Mouse (Mus musculus): ENCODE data around the gene Slc39a11. TPM values are rescaled to one million over a fixed set of nuclear protein-coding genes. Genes with fewer than 3 reads are reported as not detected.
A peak's percentile ranks its signal among the peaks of the same experiment; 100 is the strongest.
"Not testable (repeated sequence)": the region's sequence is repeated elsewhere in the genome, so short reads cannot be mapped to it uniquely, and the experiment has no call there.

Slc39a11 gene
- polyA plus RNA-seq, 1 experiment from 2014 or later = 15.7 TPM

DNA sequence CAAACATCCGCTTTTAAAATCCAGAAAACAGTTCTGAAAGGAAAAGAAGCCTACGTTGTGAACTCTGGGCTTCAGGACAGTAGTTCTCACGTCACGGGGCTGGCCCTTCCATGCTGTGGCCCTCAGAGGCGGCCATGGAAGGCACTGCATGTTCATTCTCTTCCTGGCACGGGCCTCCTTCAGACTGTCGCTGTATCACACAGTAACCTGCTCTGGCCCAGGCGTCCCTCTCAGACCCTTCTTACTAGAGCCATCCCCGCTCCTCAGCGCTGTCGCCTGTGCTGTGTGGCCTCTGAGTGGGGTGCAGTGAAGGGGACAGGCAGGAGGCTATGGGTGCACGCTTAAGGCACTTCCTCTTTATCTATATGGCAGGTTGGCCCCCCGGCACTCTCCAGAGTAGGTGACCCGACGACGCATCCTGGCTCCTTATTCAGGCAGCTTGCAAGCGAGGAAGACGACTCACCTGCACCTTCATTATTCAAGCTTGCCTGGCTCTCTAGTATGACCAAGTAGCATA lies 12.0 kb upstream of the Slc39a11 start:
- WGBS = 96% methylated on average over 18 of the region's 18 CpGs
- Histone ChIP-seq H3K36me3 (peaks cover 87% of the 10 kb centered on the region), H3K9me3 (replicated peaks) (no peaks in the 10 kb centered on the region), H3K4me3 (no peak overlapping the region), H3K27ac (no peak overlapping the region), H3K27me3 (ENCODE audit: low read depth, poor library complexity, severe bottlenecking) (no peaks in the 10 kb centered on the region), H3K4me1 (peaks cover 18% of the 10 kb centered on the region)
- DNase-seq (ENCODE audit: low spot score) = no peak

DNA sequence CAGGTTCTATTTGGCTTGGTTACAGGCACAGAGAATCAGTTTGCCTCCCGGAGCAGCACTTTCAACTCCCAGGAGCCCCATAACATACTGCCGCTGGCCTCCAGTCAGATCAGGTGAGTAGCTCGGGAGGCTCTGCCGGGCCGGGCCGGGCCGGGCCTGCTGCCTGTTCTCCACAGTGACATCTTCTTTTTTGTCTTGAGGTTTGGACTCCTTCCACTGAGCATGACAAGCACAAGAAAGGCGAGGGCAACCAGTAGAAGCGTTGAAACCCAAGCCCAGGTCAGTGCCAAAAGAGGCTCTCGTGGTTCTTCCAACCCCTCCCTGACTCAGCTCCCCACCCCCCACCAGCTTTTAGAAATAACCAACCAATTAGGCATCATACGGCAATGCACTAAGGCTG lies 11.1 kb upstream of the Slc39a11 start:
- no peak overlapping the region for H3K27ac ChIP-seq
- H3K4me1 ChIP-seq = peaks cover 16% of the 10 kb centered on the region
- peaks cover 92% of the 10 kb centered on the region for H3K36me3 ChIP-seq
- H3K27me3 ChIP-seq (ENCODE audit: low read depth, poor library complexity, severe bottlenecking) = no peaks in the 10 kb centered on the region
- H3K4me3 ChIP-seq = no peak overlapping the region
- WGBS = 95% methylated on average over 11 of the region's 11 CpGs
- DNase-seq (ENCODE audit: low spot score) = no peak
- H3K9me3 ChIP-seq (replicated peaks) = no peaks in the 10 kb centered on the region

DNA sequence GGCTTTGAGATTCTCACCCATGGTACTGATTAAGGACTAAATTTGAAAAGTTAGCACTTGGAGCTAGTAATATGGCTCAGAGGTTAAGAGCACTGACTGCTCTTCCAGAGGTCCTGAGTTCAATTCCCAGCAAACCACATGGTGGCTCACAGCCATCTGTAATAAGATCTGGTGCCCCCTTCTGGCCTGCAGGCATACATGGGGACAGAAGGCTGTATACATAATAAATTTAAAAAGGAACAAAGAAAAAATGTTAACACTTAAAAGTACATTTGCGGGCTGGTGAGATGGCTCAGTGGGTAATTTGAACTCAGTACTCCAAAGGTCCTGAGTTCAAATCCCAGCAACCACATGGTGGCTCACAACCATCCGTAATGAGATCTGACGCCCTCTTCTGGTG lies 10.3 kb upstream of the Slc39a11 start:
- not testable (repeated sequence) for H3K27ac ChIP-seq; H3K4me3 ChIP-seq; DNase-seq (ENCODE audit: low spot score); H3K9me3 ChIP-seq (replicated peaks); H3K27me3 ChIP-seq (ENCODE audit: low read depth, poor library complexity, severe bottlenecking)
- Histone ChIP-seq H3K36me3 (peaks cover 99% of the 10 kb centered on the region), H3K4me1 (peaks cover 23% of the 10 kb centered on the region)
- 94% methylated on average over 3 of the region's 3 CpGs for WGBS

DNA sequence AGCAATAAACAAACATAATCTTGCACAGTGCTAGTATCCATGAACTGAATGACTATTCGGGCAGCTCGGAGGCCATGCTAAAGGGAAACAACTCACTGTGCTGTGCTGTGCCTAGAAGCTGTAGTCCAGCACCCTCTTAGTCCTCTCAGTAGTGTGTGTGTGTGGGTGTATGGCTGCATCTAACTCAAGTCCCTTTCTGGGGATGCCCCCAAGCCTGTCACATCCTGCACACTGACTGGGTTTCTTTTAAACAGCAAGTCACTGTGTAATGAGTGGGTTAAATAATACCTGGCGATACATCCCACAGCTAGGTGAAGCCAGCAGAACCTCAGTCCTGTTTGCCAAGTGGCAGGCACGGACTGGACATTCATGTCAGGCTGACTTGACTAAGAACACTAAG lies 8.9 kb upstream of the Slc39a11 start:
- WGBS = 89% methylated on average over 4 of the region's 4 CpGs
- no peak for DNase-seq (ENCODE audit: low spot score)
- Histone ChIP-seq H3K36me3 (peaks cover 100% of the 10 kb centered on the region), H3K4me1 (peaks cover 38% of the 10 kb centered on the region), H3K9me3 (replicated peaks) (no peaks in the 10 kb centered on the region), H3K27ac (no peak overlapping the region), H3K27me3 (ENCODE audit: low read depth, poor library complexity, severe bottlenecking) (no peaks in the 10 kb centered on the region), H3K4me3 (no peak overlapping the region)

DNA sequence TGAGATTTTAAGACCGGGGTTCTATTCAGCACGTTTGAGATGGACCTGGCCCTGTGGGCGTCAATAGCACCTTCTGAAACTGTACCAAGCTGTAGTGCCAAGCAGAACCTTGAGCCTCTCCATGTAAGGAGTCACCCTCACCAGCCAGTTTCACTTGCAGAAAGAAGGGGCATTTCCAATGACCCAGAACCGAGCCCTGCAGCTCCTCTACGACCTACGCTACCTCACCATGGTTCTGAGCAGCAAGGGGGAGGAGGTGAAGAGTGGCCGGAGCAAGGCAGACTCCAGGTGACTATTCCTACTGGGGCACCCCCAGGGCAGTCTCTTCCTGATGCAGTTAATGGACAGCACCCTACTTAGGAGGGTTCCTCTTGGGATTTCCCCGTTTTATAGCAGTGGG lies 8.4 kb upstream of the Slc39a11 start:
- Histone ChIP-seq H3K4me3 (no peak overlapping the region), H3K4me1 (peaks cover 42% of the 10 kb centered on the region), H3K9me3 (replicated peaks) (no peaks in the 10 kb centered on the region), H3K36me3 (peaks cover 100% of the 10 kb centered on the region), H3K27ac (no peak overlapping the region), H3K27me3 (ENCODE audit: low read depth, poor library complexity, severe bottlenecking) (no peaks in the 10 kb centered on the region)
- no peak for DNase-seq (ENCODE audit: low spot score)
- WGBS = 88% methylated on average over 8 of the region's 8 CpGs

DNA sequence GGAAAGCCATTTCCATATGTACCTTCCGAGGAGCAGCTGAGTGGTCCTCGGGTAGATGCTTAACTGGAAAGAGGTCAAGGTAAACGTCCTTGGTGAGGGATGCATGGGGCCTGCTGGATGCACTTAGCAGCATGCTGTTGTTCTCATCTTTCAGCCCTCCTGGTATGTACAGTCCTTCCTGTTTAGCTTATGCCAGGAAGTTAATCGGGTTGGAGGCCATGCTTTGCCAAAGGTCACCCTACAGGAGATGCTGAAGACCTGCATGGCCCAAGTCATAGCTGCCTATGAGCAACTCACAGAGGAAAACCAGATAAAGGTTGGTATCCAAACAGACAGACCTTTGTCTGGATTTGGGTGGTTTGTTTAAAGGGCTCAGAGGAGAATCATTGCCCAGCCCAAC lies 7.3 kb upstream of the Slc39a11 start:
- no peak for DNase-seq (ENCODE audit: low spot score)
- Histone ChIP-seq H3K36me3 (peaks cover 100% of the 10 kb centered on the region), H3K4me3 (no peak overlapping the region), H3K27ac (no peak overlapping the region), H3K27me3 (ENCODE audit: low read depth, poor library complexity, severe bottlenecking) (no peaks in the 10 kb centered on the region), H3K4me1 (peaks cover 50% of the 10 kb centered on the region), H3K9me3 (replicated peaks) (no peaks in the 10 kb centered on the region)
- 84% methylated on average over 4 of the region's 4 CpGs for WGBS

DNA sequence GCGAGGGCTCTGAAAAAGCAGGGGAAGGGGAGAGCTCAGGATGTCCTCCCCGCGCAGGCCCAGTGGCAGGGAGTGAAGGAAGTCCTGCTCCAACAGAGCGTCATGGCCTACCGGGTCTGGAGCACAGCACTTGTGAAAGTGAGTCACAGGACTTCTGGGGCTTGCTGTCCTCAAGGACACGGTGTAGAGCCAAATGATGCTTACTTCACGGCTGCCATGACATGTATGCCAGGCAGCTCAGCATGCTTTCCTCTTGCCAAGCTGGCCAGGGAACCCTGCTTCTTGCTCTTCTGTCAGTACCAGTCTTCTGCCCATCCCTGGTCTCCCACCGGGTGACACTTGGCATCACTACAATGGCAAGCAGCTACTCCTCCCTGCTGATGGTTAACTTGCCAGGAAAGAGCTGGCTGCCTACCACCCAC lies 6.6 kb upstream of the Slc39a11 start:
- peaks cover 100% of the 10 kb centered on the region for H3K36me3 ChIP-seq
- no peaks in the 10 kb centered on the region for H3K9me3 ChIP-seq (replicated peaks)
- DNase-seq (ENCODE audit: low spot score) = no peak
- H3K27ac ChIP-seq = 0 out of 2 replicates have a peak overlapping the region, but pooled peaks have one; percentile 37
- peaks cover 57% of the 10 kb centered on the region for H3K4me1 ChIP-seq
- H3K27me3 ChIP-seq (ENCODE audit: low read depth, poor library complexity, severe bottlenecking) = no peaks in the 10 kb centered on the region
- WGBS = 91% methylated on average over 8 of the region's 8 CpGs
- no peak overlapping the region for H3K4me3 ChIP-seq

DNA sequence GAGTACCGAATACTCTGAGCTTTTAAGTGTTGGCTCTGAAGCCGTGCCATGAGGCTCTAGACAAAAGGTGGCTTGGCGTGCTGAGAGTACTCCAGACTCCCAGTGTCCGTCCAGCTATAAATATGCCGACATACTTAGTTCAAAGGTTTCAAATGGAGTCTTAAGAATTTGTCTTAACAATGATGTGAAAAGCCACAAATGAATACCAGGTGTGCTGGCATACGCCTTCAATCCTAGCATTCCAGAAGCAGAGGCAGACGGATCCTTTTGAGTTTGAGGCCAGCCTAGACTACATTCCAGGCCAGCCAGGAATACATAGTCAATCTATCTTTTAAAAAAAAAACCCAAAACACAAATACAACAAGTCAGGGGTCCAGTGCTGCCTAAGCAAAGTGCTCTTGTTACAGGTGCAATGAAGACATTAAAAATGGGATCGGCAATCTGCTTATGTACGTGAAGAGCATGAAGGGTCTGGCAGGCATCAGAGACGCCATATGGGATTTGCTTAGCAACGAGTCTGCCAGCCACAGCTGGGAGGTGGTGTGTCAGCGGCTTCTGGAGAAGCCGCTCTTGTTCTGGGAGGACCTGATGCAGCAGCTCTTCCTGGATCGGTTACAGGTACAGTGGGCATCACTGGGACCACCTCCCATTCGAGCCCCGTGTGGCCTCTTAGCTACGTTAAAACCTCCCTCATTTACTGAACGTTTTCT lies 4.8 kb upstream of the Slc39a11 start:
- WGBS = 50% methylated on average over 18 of the region's 18 CpGs
- Histone ChIP-seq H3K4me1 (peaks cover 74% of the 10 kb centered on the region), H3K36me3 (peaks cover 83% of the 10 kb centered on the region), H3K4me3 (no peak overlapping the region), H3K9me3 (replicated peaks) (no peaks in the 10 kb centered on the region), H3K27me3 (ENCODE audit: low read depth, poor library complexity, severe bottlenecking) (no peaks in the 10 kb centered on the region), H3K27ac (peak overlapping the region; percentile 79)
- DNase-seq (ENCODE audit: low spot score) = peak; percentile 56

DNA sequence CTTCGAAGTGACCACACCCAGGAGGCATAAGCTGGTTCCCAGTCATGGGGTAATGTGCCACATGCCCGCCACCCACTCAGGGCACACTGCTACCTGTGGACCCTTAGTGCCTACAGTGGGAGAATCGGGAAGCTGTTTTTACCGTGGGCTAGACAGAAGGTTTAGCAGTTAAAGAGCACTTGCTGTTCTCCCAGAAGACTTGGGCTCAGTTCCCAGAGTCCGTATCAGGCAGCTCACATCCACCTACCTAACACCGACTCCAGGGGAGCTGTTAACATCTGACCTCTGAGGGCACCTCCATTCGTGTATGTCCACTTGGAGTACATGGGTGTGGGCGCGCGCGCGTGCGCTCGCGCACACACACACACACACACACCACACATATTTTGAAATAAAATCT lies 4.2 kb upstream of the Slc39a11 start:
- Histone ChIP-seq H3K4me1 (peaks cover 74% of the 10 kb centered on the region), H3K9me3 (replicated peaks) (no peaks in the 10 kb centered on the region), H3K27me3 (ENCODE audit: low read depth, poor library complexity, severe bottlenecking) (no peaks in the 10 kb centered on the region), H3K4me3 (no peak overlapping the region), H3K27ac (peak overlapping the region; percentile 79), H3K36me3 (peaks cover 77% of the 10 kb centered on the region)
- WGBS = 84% methylated on average over 15 of the region's 15 CpGs
- DNase-seq (ENCODE audit: low spot score) = peak; percentile 40

DNA sequence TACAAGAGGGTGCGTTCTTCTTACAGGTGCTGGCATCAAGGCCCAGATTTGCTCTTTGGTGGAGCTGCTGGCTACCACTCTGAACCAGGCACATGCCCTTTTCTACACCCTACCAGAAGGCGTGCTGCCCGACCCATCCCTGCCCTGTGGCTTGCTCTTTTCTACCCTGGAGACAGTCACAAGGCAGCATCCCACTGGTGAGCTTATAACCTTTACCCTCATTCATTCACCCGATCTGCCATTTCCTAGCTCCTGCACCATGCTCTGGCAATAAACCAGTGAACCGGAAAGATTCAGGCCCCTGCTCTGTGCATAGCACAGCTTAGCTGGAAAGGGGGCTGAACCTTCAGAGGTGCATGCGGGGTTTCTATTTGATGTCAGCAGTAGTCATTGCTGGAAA lies 2.6 kb upstream of the Slc39a11 start:
- peaks cover 61% of the 10 kb centered on the region for H3K36me3 ChIP-seq
- H3K27me3 ChIP-seq (ENCODE audit: low read depth, poor library complexity, severe bottlenecking) = no peaks in the 10 kb centered on the region
- DNase-seq (ENCODE audit: low spot score) = no peak
- 94% methylated on average over 6 of the region's 6 CpGs for WGBS
- peaks cover 85% of the 10 kb centered on the region for H3K4me1 ChIP-seq
- peak overlapping the region; percentile 10; the same call in 1 of the 2 replicates for H3K27ac ChIP-seq
- H3K9me3 ChIP-seq (replicated peaks) = no peaks in the 10 kb centered on the region
- H3K4me3 ChIP-seq = no peak overlapping the region

DNA sequence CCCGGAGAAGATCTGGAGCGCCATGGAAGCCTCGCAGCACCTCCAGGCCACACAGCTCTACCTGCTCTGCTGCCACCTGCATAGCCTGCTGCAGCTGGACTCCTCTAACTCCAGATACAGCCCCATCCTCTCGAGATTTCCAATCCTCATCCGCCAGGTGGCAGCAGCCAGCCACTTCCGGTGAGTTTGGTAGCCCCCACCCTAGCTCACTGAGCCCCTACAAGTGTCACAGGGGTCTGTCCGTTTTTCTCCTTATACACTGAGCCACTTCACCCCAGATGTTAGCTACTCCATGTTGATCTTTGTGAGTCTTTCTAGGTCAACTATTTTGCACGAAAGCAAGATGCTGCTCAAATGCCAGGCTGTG lies 2.0 kb upstream of the Slc39a11 start:
- DNase-seq (ENCODE audit: low spot score) = peak; percentile 75
- no peak overlapping the region for H3K4me3 ChIP-seq
- H3K36me3 ChIP-seq = peaks cover 55% of the 10 kb centered on the region
- 49% methylated on average over 8 of the region's 8 CpGs for WGBS
- H3K4me1 ChIP-seq = peaks cover 84% of the 10 kb centered on the region
- H3K27me3 ChIP-seq (ENCODE audit: low read depth, poor library complexity, severe bottlenecking) = no peaks in the 10 kb centered on the region
- no peaks in the 10 kb centered on the region for H3K9me3 ChIP-seq (replicated peaks)
- 0 out of 2 replicates have a peak overlapping the region, but pooled peaks have one; percentile 17 for H3K27ac ChIP-seq

DNA sequence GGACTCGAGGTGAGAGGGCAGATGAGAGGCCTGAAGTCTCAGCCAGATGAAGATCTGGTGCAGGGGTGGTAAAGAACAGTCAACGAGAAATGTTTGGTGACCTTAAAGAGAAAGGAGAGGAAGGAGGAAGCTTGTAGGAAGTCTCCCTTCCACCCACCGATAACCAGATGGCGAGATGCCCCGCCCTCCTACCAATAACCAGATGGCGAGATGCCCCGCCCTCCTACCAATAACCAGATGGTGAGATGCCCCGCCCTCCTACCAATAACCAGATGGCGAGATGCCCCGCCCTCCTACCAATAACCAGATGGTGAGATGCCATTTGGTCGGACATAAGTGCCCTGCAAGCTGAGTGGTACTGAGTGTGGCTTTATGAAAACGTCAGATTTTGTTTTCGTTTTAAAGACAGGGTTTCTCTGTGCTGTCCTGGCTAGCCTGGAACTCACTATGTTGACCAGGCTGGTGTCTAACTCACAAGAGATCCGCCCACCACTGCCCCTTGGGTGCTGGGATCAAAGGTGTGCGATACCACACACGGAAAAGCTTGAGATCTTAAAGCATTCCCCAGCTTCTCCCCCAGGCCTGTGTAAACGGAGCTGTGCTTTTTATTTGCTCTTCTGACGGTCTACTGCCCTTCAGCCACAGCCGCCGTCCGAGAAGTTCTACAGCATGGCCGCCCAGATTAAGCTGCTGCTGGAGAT lies 1.5 kb upstream of the Slc39a11 start:
- Histone ChIP-seq H3K27ac (peak overlapping the region; percentile 66), H3K9me3 (replicated peaks) (no peaks in the 10 kb centered on the region), H3K36me3 (peaks cover 50% of the 10 kb centered on the region), H3K27me3 (ENCODE audit: low read depth, poor library complexity, severe bottlenecking) (no peaks in the 10 kb centered on the region), H3K4me3 (0 out of 2 replicates have a peak overlapping the region, but pooled peaks have one; percentile 16), H3K4me1 (peaks cover 87% of the 10 kb centered on the region)
- DNase-seq (ENCODE audit: low spot score) = no peak
- WGBS = 56% methylated on average over 22 of the region's 22 CpGs

DNA sequence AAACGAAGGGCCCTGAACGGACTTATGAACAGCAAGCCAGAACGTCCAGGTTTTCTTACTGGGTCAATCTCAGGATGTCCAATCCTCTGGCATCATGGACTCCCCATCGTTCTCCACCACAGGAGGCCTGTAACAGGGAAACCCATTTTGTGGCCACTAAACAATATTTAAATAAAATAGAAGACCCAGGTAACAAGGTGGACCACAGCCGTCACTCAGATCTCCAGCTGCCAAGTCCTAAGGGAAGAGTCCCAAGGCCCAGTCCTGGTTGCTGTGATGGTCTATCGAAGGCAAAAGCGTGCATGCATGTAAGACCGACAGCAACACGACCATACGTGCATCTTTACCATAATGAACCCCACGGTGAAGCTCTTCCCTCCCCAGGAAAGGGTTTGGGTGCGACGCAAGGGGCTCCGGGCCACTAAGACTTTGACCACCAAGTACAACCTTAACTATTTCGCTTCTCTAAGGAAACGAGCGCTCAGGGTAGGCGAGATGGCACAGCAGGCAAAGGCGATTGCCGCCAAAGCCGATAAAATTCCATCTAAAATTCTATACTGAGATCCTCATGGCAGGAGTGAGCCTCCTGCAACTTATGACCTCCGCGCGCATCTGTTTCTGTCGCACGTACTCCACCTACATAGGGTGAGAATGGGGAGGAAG lies 1.1 kb downstream of the Slc39a11 start, which contains the start of gene Cog1:
Gene Cog1, plus strand, starts transcription at position 480 of the 663 bp plus-strand sequence.
- no peaks in the 10 kb centered on the region for H3K27me3 ChIP-seq (ENCODE audit: low read depth, poor library complexity, severe bottlenecking)
- 40% methylated on average over 26 of the region's 26 CpGs for WGBS
- H3K4me1 ChIP-seq = peaks cover 63% of the 10 kb centered on the region
- peak within 1 kb of the TSS; percentile 95 for H3K4me3 ChIP-seq
- no peak for DNase-seq (ENCODE audit: low spot score)
- peak within 1 kb of the TSS; percentile 98 for H3K27ac ChIP-seq
- peaks cover 24% of the 10 kb centered on the region for H3K36me3 ChIP-seq
- H3K9me3 ChIP-seq (replicated peaks) = no peaks in the 10 kb centered on the region

All from limb, embryonic 10.5 days (tissue).